Mouse (Mus musculus) midbrain, postnatal 0 days (tissue): ENCODE data around the gene Utp14a. TPM values are rescaled to one million over a fixed set of nuclear protein-coding genes. Genes with fewer than 3 reads are reported as not detected.

Experiments used
- ATAC-seq: fragments of 200-750 bp; cut with Nextera tagmentation; 2 replicates; pipeline ENCODE4 v1.8.0; 2017; ENCODE audit warnings: moderate number of reproducible peaks, mild to moderate bottlenecking, moderate TSS enrichment, moderate library complexity; ENCODE audit not compliant: low FRiP score
- DNase-seq: peaks from one replicate; pipeline ENCODE4 v3.0.0-alpha.2; 2015; ENCODE audit warnings: low spot score
- H3K27ac ChIP-seq: fragments of 300-500 bp; sonication (generic); 2 replicates; pipeline ENCODE4 v1.5.1; 2014; ENCODE audit warnings: low read depth, mild to moderate bottlenecking, low read length, mixed read lengths
- H3K27me3 ChIP-seq: fragments of 300-500 bp; sonication (generic); 2 replicates; pipeline ENCODE4 v1.6.1; 2014; ENCODE audit warnings: low read length, control low read depth, mixed read lengths; ENCODE audit not compliant: insufficient read depth
- H3K36me3 ChIP-seq: fragments of 300-500 bp; sonication (generic); 2 replicates; pipeline ENCODE4 v1.6.1; 2014; ENCODE audit warnings: low read length, control low read depth, mixed read lengths; ENCODE audit not compliant: insufficient read depth
- H3K4me1 ChIP-seq: fragments of 300-500 bp; sonication (generic); 2 replicates; pipeline ENCODE4 v1.6.1; 2014; ENCODE audit warnings: mild to moderate bottlenecking, control low read depth, antibody characterized with exemption, low read length, mixed read lengths; ENCODE audit not compliant: insufficient read depth
- H3K4me2 ChIP-seq: fragments of 300-500 bp; sonication (generic); 2 replicates; pipeline ENCODE4 v1.6.1; 2014; ENCODE audit warnings: low read depth, mild to moderate bottlenecking, low read length, mixed read lengths; ENCODE audit not compliant: poor library complexity, severe bottlenecking
- H3K4me3 ChIP-seq: fragments of 300-500 bp; sonication (generic); 2 replicates; pipeline ENCODE4 v1.5.1; 2014; ENCODE audit warnings: low read depth, mild to moderate bottlenecking, low read length, moderate library complexity
- H3K9ac ChIP-seq: fragments of 300-500 bp; sonication (generic); replicated peaks from 2 replicates; pipeline ENCODE4 v1.6.1; 2014; ENCODE audit warnings: mild to moderate bottlenecking, low read length, moderate library complexity, mixed read lengths; ENCODE audit not compliant: poor library complexity, severe bottlenecking
- H3K9me3 ChIP-seq: fragments of 300-500 bp; sonication (generic); 2 replicates; pipeline ENCODE4 v1.6.1; 2016; ENCODE audit warnings: low read length, control low read depth
- CTCF ChIP-seq: IDR thresholded peaks from 2 replicates; pipeline ENCODE4 v1.5.1; 2016; ENCODE audit warnings: antibody characterized with exemption, mild to moderate bottlenecking
- WGBS: fragments of 180-500 bp; shearing (Covaris S2); extraction: QIAGEN DNeasy Blood & Tissue Kit; methylation state at CpG from one replicate; pipeline ENCODE4 v1.1.7; 2014; 5-methylcytosine and 5-hydroxymethylcytosine counted together
- polyA plus RNA-seq: library from polyadenylated mRNA; unstranded; fragments of >200 nt; fragmentation: Nextera tagmentation; extraction: Ambion mirVana; gene quantifications from 2 replicates; pipeline ENCODE4 v1.2.1, GENCODE M21; 2015
- total RNA-seq: library from RNA; depleted of rRNA; stranded (reverse); fragments of >200 nt; gene quantifications from 2 replicates; pipeline ENCODE4 v1.2.3, GENCODE M21; 2014; rRNA removed

Gene Utp14a
- total and polyA plus RNA-seq, 2 experiments from 2014 or later, result 5.8 to 9.4 TPM

DNA sequence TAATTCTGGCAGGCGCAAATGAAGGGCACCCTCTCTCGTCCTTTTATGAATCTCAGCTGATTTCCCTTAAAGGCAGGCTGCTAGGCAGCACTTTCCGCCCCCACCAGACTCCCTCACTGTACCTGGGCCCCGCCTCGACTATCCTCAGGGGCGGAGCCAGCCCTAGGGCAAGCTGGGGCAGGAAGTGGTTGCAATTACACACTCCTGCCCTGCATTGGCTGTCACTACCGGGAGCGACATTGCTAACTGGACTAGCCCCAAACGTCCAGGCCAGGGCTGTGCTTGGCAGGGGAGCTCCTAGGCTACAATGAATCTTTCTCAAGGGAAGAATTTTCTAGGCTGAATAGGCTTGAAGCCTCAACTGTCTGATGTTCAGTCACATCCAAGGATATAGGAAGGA lies 61.5 kb downstream of the Utp14a start:
- no peak overlapping the region for H3K9ac ChIP-seq
- H3K27me3 ChIP-seq, result peaks cover 4% of the 10 kb centered on the region; the same call in 1 of the 2 replicates
- H3K4me1 ChIP-seq, result peaks cover 4% of the 10 kb centered on the region; the same call in 1 of the 2 replicates
- DNase-seq (no peak), ATAC-seq (no peak)
- no peaks in the 10 kb centered on the region for H3K36me3 ChIP-seq
- H3K9me3 ChIP-seq, result no peaks in the 10 kb centered on the region
- H3K4me3 ChIP-seq, result no peak overlapping the region
- 35% methylated on average over 9 of the region's 9 CpGs for WGBS
- no peak for TF ChIP-seq CTCF
- no peak overlapping the region for H3K27ac ChIP-seq
- H3K4me2 ChIP-seq, result no peak overlapping the region

Other genes with a start within 250 kb of the Utp14a start
- gene Apln, start 222.0 kb upstream of the Utp14a start, total RNA-seq, result 5.9 and 9.2 TPM in 2 replicates
- gene Apln, start 222.0 kb upstream of the Utp14a start, polyA plus RNA-seq, result 1.0 and 1.3 TPM in 2 replicates
- gene Xpnpep2, start 148.1 kb upstream of the Utp14a start, total RNA-seq, result 3.3 and 6.3 TPM in 2 replicates
- gene Xpnpep2, start 148.1 kb upstream of the Utp14a start, polyA plus RNA-seq, result 0.79 and 0.85 TPM in 2 replicates
- 0.22 and 0.76 TPM in 2 replicates for gene Sash3, start 110.4 kb upstream of the Utp14a start, total RNA-seq
- 1.0 and 1.2 TPM in 2 replicates for gene Sash3, start 110.4 kb upstream of the Utp14a start, polyA plus RNA-seq
- 43.0 and 45.2 TPM in 2 replicates for gene Zdhhc9, start 48.0 kb upstream of the Utp14a start, total RNA-seq
- 5.0 and 7.2 TPM in 2 replicates for gene Zdhhc9, start 48.0 kb upstream of the Utp14a start, polyA plus RNA-seq
- gene Bcorl1, start 84.5 kb downstream of the Utp14a start, total RNA-seq, result 10.5 and 13.5 TPM in 2 replicates
- 4.6 and 4.7 TPM in 2 replicates for gene Bcorl1, start 84.5 kb downstream of the Utp14a start, polyA plus RNA-seq
- gene Elf4, start 206.3 kb downstream of the Utp14a start, total RNA-seq, result 0.99 and 1.2 TPM in 2 replicates
- 0.22 and 0.23 TPM in 2 replicates for gene Elf4, start 206.3 kb downstream of the Utp14a start, polyA plus RNA-seq